Mouse (Mus musculus): ENCODE results near the gene Fpr3.
"Not testable (repeated sequence)": the region's sequence is repeated elsewhere in the genome, so short reads cannot be mapped to it uniquely, and the experiment has no call there.

Gene Fpr3

GRCm38 (mm10) chr17:17887774-17888248 lies at the start of gene Fpr3, which contains the start of gene Fpr2:
Gene Fpr3, plus strand, starts transcription at chr17:17887852.
Gene Fpr2, plus strand, starts transcription at chr17:17887824.
- no peak for DNase-seq (ENCODE audit: low spot score)

GRCm38 (mm10) chr17:17837919-17838701 lies 49.5 kb upstream of the Fpr3 start:
- DNase-seq (ENCODE audit: low spot score), result peak; percentile 98

GRCm38 (mm10) chr17:17839276-17839675 lies 48.4 kb upstream of the Fpr3 start:
- DNase-seq (ENCODE audit: low spot score), result no peak

GRCm38 (mm10) chr17:17840796-17841195 lies 46.9 kb upstream of the Fpr3 start:
- no peak for DNase-seq (ENCODE audit: low spot score)

- DNase-seq (ENCODE audit: low spot score), result no peak
These were observed 44.0 kb upstream of the Fpr3 start for GRCm38 (mm10) chr17:17843534-17844261.

- DNase-seq (ENCODE audit: low spot score), result not testable (repeated sequence)
These were observed 43.0 kb upstream of the Fpr3 start for GRCm38 (mm10) chr17:17844606-17845005.

- no peak for DNase-seq (ENCODE audit: low spot score)
These were observed 42.2 kb upstream of the Fpr3 start for GRCm38 (mm10) chr17:17845187-17846027.

GRCm38 (mm10) chr17:17848988-17849387 lies 38.7 kb upstream of the Fpr3 start:
- no peak for DNase-seq (ENCODE audit: low spot score)

GRCm38 (mm10) chr17:17849906-17850712 lies 37.5 kb upstream of the Fpr3 start:
- no peak for DNase-seq (ENCODE audit: low spot score)

- no peak for DNase-seq (ENCODE audit: low spot score)
These were observed 32.4 kb upstream of the Fpr3 start, which contains the start of gene Has1 for GRCm38 (mm10) chr17:17855064-17855838. Gene Has1, minus strand, starts transcription at chr17:17855205.

GRCm38 (mm10) chr17:17856612-17857011 lies 31.0 kb upstream of the Fpr3 start:
- DNase-seq (ENCODE audit: low spot score), result peak; percentile 23

- no peak for DNase-seq (ENCODE audit: low spot score)
These were observed 30.2 kb upstream of the Fpr3 start for GRCm38 (mm10) chr17:17857446-17857845.

- DNase-seq (ENCODE audit: low spot score), result no peak
These were observed 27.5 kb upstream of the Fpr3 start for GRCm38 (mm10) chr17:17860110-17860509.

- DNase-seq (ENCODE audit: low spot score), result peak; percentile 38
These were observed 25.3 kb upstream of the Fpr3 start for GRCm38 (mm10) chr17:17862360-17862759.

- DNase-seq (ENCODE audit: low spot score), result peak; percentile 37
These were observed 22.5 kb upstream of the Fpr3 start for GRCm38 (mm10) chr17:17865168-17865567.

- no peak for DNase-seq (ENCODE audit: low spot score)
These were observed 20.7 kb upstream of the Fpr3 start for GRCm38 (mm10) chr17:17866801-17867469.

GRCm38 (mm10) chr17:17870892-17871550 lies 16.6 kb upstream of the Fpr3 start:
- no peak for DNase-seq (ENCODE audit: low spot score)

GRCm38 (mm10) chr17:17871697-17872096 lies 16.0 kb upstream of the Fpr3 start:
- DNase-seq (ENCODE audit: low spot score), result peak; percentile 28

- DNase-seq (ENCODE audit: low spot score), result no peak
These were observed 8.3 kb upstream of the Fpr3 start for GRCm38 (mm10) chr17:17879347-17879746.
